Mouse (Mus musculus) cerebellum, adult 9-11 months (tissue): Measurements from ENCODE around the gene Plcd4.

Experiments used
- DNase-seq: peaks from one replicate; pipeline ENCODE4 v3.0.0; 2022

Gene Plcd4

DNA sequence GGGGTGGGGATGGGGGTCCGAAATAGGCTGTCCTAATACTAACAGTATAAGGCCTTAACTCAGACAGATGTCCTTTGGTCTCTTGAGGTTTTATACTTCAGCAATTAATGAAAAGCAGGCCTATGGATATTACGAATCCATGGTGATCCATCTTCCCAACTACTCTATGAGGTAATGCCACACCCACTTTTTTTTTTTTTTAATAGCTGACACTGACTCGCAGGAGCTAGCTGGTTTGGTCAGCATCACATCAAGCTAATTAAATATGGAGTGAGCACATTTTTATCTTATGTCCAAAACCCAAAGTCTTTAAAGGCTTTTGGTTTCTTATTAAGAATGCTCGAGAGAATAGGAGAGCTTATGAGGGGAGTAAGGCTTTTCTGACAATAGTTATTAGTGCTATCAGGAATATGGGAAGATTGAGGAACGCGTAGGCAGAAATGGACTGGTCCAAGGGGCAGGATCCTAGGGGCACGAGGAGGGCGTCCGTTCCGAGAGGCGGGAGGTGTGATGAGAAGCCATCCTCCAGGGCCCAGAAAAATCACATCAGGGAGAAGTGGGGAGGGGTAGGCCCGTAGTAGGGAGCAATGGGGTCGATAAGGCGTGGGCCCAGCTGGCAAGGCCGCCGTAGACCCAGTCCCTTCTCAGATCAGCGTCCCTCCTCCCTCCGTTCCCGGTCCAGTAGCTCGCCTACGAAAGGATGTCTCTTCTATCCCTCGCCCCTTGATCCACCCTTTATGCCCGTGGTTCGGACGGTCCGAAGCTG, 58.0 kb downstream of the Plcd4 start:
- DNase-seq: no peak

DNA sequence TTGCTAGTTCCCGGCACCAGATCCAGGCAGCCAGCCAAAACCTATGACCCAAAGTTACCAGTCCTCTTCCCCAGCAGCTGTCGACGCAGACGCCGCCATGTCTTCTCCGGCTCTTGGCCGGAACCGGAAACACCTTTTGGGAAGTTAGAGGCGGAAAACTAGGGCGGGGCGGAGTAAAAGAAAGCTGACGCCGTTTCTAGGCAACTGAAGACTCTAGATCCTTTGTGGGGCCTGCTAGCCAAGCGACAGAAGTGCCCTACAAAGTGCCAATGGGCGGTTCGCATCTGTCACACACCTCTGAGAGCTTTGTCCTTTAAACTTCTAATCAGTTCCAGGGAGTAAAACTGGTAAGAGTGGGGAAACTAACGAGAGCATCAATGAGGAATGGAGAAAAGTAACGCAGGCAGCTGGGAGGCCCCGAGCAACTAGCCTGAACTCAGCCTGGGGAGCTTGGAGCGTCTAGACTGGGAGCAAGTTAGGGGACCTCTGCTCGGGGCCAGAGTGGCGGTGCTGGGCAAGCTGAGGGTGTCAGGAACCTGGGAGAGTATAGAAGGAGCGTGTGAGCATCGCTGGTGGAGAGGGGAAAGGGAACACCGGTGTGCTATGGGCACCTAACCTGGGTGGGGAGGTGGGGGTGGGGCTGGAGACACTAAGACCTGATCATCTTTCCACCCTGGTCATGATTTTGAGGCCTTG, 58.7 kb downstream of the Plcd4 start, which contains the start of the genes Rnf25 and Stk36:
Gene Rnf25 (minus strand): TSS at position 131 of the 696 bp plus-strand sequence.
Gene Stk36 (plus strand): TSS at position 179 of the 696 bp plus-strand sequence.
- DNase-seq: peak; percentile 85
